Mouse (Mus musculus) frontal cortex, postnatal 25 days (tissue): ENCODE measurements around the gene Nop10.

Source experiments
- DNase-seq, 2 experiments: peaks; one replicate each; pipeline ENCODE4 v3.0.0; 2022; ENCODE audit warnings: low spot score in 2 of 2

Nop10 gene

DNA sequence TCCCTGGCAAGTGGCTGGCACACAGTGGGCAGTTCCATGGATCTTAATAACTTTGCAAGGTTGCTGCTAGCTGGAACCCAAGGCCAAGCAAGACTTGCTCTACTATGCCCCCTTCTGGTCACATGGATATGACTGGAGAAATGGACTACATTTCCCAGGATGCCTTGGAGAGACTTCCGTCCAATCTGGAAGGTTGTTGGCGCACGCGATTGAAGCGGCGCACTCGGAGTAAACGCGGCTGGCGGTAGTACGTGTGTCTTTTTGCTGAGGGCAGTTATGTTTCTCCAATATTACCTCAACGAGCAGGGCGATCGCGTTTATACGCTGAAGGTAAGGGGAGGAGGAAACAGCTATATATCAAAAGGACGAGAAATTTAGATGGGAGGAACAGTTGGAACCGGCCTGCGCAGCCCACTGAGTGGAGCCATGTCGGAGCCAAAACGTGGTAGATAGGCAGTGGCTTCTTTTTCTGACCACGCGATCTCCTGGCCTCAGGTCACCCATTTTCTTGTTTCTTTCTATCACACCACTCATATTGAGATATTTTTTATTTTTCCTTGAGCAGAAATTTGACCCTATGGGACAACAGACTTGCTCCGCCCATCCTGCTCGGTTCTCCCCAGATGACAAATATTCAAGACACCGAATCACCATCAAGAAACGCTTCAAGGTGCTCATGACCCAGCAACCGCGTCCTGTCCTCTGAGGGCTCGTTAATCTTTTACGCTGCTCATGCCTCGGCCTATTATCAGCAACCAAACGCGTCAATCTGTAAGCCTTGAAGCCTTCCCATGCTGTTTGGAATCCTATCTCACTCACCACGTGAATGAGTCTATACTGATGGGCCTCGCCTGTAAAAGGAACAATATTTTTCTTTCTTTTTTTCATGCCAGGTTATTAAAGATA lies at the start of gene Nop10:
Gene Nop10, plus strand, starts transcription at position 179 of the 906 bp plus-strand sequence.
- peak; percentile 73 to 87 for DNase-seq

DNA sequence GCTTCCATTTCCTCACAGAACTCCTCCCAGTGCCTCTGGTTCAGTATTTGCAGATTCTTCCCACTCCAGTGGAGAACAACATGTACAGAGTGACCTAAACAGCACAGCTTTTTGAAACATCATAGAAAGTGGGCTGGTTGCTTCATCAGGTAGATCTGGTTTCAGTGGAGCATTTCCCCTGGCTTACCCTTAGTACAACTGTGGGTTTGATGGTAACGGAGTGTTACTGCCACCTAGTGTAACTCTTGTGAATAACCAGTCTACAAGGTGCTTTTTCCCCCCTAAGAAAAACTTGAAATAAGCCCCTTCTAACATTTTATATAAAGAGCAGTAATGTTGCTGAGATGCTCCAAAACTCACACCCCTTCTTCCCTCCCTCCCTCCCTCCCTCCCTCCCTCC lies 45.7 kb upstream of the Nop10 start:
- DNase-seq: no peak

DNA sequence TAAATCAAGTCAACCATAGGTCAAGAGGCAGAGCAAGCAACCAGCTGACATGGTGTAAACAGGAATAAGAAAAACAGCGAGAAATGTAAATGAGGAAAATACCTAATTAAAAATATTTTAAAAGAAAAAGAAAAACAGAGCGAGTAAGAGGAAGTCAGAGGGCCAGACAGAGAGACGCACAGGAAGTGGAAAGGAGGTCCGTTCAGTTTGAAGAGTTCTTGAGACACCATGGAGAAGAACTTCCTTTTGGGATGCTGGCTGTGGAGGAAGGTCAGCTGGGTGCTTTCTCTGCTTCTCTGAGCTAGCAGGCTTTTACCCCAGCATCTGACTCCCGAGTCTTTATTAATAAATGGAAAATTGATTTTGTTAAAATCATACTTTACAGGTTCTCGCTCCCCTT lies 44.1 kb upstream of the Nop10 start:
- no peak for DNase-seq

DNA sequence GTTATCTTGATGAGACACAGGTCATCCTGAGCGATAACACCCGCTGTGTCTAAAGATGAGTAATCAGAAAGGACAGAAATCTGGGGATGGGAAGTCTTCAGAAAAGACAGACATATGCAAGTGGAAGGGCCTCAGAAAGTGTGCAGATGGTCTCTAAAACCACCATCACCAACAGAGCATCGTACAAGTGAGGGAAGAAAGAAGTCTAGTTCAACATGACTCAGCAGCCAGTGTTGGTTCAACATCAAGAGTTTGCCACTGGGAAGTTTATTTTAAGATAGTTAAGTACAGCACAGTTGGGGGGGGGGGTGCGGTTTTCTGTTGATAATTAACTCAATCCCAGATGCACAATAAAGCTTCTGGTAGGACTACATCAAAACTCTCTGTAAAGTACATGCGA lies 40.8 kb upstream of the Nop10 start:
- no peak for DNase-seq

DNA sequence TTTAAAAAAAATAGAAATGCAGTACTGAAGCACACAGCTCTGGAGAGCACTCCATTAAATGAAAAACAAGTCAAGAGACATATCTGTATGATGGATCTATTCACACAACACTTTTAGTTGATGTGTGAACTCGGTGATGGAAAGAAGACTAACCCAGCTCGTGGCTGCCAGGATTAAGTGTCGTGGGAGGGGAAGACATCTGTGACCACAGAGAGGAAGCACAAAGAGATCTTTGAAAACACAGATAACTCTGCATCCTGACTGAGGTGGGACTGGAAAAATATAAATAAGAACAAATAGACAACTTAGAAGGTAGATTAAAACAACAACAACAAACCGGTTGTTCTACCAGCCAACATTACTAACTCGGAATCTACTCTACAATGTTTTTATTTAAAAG lies 39.1 kb upstream of the Nop10 start:
- no peak for DNase-seq

DNA sequence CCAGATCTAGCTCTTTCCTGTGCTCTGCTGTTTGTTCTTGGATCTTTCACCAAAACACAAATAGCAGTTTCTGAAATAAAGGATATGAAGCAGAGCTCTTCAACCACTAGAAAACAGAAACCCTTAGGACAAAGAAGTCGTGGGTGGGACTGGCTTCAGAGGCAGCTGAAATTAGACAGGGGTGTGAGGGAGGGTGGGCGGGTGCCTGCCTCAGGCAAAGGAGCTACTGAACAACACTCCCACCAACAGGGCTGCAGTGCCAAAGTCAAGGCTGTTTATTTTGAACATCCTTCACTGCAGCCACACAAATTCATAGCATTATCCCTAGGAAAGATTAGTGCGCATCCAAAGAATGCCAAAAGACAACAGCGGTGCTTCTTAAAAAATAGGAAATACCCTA lies 37.4 kb upstream of the Nop10 start:
- DNase-seq: no peak

DNA sequence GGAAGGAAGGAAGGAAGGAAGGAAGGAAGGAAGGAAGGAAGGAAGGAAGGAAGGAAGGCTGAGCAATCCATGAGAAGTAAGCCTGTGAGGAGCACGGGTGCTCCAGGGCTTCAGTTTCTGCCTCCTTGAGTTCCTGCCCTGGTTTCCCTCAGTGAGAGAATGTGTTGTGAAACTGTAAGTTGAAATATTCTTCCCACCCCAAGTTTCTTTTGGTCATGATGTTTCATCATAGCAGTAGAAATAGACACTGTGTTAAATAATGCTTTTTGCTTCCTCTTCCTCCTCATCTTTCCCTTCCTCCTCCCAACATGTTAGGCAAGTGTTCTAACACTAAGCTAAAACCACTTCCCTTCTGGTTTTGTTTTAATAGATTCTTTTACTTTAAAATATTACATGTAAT lies 29.1 kb upstream of the Nop10 start:
- no peak for DNase-seq

DNA sequence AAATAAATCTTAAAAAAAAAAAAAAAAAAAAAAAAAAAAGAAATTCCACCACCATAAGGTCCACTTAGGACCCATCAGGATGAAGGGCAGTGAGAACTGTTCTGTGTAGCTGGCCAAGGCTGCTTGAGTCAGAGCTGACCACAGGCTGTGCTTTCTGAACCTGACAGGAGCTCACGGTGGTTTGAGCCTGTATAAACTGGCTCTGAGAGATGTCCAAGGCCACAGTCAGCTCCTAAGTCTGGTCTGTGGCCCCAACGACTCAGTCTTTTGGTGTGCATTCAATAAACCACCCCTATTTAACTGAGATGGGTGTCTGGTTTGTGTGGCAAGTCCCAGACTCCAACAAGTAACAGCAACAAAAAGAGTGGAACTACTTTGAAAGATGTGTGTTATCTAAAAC lies 25.1 kb upstream of the Nop10 start:
- no peak for DNase-seq

DNA sequence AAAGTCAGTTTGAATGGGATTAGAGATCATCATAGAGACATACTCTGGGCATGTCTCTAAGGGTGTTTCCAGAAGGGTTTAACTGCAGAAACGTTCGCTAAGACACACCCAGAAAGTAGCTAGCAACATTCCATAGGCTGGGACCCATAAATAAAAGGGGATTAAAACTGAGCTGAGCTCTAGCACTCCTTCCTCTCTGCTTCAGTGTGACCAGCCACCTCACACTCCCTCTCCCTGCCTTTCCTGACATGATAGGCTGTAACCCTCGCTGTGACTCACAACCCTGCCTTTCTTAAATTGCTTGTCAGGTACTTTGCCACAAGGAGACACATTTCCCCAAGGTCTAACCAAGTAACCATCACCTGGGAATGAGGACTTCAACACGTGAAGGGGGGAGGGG lies 23.7 kb upstream of the Nop10 start:
- no peak for DNase-seq

DNA sequence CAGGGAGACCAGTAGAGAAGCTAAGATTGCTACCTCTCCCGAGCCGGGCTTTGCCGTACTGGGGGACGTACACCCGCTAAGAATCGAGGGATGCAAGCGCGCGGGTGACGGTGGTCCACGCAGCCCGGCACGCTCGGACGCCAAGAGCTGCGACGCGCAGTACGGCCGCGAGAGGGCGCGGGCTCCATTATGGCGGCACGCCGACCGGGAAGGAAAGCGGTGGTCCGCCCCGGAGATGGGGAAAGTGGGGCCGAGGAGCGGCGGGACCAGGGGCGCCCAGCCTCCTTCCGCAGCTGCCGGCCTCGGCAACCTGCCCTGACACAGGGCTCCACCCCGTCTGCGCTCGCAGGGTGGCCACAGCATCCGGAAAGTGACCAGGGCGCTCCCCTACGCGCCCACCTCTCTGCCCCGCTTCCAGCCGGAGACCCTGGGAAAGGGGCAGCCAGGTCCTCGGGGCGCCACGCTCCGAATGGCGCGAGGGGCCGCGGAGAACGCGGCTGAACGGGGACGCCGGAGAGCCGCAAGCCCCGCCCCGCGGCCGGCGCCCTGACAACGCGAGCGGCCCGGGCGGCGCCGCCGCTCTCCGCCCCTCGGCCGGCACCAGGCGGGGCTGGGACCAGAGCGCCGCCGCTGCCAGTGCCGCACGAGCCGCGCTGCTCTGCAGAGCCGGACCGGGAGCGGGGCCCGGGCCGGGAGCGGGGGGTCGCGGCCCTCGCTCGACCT lies 22.4 kb upstream of the Nop10 start, which contains the start of gene Lpcat4:
Gene Lpcat4, plus strand, starts transcription at position 257 of the 723 bp plus-strand sequence.
- DNase-seq: peak; percentile 85 to 91

DNA sequence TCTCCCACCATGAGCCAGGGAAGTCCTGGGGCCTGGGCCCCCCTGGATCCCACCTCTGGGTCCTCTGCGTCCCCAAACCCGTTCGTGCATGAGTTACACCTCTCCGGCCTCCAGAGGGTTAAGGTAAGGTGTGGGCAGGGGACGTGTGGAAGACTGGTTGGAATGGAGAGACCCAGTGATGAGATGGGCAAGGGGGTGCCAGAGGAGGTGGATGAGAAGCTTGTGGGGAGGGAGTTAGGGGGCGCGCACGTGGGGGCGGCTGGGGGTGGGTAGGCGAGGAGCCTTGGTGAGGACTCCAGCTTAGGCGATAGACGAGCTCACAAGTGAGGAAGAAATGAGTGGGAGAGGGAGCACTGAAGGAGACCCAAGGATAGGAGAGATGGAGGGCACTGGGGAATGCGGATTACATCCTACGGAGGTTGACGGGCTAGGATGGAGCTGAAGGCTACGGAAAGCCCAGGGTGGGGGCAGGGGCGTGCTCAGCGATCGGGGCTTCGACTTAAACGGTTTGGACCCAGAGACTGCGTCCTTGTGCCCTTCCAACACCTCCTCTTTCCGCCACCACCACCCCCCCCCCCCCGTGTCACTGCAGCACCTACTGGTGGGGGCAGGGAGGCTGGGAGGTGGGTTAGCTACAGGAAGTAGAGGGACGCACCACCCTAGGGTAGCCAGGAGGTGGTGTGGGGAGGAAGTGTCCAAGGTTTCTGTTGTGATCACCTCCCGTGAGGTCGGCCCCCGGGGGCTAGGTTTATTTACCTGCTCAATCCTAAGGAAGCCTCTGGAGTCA lies 21.6 kb upstream of the Nop10 start:
- no peak for DNase-seq

DNA sequence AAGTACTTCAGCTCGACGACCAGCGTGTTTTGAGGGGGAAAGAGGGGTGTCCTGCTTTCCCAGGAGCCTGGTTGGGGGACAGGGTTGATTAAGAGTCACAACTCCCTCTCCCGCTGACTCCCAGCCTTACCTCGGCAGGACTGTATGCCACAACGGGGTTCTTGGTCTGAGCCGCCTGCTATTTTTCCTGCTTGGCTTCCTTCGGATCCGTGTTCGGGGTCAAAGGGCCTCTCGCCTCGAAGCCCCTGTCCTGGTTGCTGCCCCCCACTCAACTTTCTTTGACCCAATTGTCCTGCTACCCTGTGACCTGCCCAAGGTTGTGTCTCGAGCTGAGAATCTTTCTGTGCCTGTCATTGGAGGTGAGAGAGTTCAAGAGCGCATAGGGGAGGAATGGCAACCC lies 19.9 kb upstream of the Nop10 start:
- DNase-seq: no peak

DNA sequence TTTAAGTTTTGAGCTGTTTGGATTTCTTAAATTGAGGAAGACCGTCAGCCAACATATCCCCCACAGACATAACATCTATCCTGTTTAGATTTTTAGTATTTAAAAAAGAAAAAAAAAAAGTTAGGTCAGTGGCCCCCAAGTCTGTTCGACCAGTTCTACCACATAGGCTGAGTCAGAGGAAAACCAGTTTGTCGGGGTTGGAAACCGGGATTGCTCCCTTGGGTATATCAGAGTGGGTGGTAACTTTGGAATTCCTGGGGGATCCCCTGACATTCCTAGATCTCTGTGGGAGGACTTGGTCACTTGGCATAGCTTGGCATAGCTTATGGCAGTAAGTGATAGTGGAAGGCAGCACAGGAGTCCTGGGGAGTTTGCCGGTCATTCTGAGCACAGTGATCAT lies 16.4 kb upstream of the Nop10 start:
- DNase-seq: no peak

DNA sequence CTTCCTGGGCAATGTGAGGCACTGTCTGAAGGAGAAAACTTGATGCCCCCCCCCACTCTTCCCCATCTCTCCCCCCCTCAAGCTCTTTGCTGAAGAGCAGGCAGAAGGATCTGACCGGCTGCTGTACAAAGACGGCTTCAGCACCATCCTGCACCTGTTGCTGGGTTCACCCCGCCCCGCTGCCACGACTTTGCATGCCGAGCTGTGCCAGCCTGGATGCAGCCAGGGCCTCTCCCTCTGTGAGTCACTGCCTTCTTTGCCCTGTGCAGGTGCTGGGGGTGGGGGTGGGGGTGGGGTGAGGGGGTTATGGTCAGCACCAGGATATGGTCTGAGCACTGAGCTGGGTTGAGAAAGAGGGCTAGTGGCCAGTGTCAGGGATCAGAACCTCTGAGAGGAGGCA lies 15.5 kb upstream of the Nop10 start:
- no peak for DNase-seq

DNA sequence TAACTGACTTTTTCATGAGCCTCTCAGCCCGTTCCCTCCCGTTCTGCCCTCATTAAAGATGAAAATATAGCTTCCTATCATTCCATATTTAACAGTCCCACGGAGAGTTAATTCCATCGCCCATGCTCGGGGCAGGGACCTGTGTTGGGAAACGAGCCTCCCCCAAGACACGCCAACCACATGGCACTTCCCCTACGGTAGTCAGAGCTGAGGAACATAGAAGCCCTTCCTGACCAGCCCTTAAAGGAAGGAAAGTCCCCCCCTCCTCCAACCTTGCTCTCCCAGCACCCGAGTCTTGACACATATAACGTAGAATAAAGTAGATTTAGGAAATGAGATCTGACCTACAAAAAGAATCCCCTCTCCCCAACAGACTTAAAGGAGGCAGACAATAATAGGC lies 14.4 kb upstream of the Nop10 start:
- no peak for DNase-seq

DNA sequence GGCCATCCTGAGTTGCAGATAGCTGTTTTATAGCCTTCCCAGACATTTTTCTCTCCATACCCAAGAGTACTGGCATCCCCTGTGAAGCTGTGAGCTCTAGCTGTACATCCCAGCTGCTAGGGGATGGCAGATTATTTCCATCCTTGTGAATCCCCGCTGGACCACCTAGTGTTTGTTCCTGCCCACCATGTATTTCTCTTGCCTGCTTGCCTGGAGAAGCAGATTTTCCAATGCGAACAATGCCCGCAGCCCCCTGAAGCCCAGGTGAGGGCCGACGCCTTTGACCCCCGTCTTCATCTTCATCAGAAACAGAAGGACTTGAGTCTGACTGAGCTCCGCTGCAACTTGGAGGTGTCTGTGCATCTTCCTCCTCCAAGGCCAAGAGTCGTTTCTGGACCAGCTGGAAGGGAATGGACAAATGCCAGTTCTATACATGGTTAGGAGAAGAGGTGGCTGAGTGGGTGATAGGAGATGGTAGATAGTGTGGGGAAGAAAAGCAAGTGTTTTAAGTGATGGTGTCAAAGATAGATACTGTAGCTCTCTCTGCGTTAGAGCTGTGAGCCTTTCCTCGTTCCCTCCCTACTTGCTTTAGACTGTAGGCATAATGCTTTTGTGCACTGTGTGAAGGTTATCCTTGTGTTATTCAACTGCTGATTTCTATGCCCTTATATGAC lies 11.8 kb upstream of the Nop10 start:
- DNase-seq: no peak

DNA sequence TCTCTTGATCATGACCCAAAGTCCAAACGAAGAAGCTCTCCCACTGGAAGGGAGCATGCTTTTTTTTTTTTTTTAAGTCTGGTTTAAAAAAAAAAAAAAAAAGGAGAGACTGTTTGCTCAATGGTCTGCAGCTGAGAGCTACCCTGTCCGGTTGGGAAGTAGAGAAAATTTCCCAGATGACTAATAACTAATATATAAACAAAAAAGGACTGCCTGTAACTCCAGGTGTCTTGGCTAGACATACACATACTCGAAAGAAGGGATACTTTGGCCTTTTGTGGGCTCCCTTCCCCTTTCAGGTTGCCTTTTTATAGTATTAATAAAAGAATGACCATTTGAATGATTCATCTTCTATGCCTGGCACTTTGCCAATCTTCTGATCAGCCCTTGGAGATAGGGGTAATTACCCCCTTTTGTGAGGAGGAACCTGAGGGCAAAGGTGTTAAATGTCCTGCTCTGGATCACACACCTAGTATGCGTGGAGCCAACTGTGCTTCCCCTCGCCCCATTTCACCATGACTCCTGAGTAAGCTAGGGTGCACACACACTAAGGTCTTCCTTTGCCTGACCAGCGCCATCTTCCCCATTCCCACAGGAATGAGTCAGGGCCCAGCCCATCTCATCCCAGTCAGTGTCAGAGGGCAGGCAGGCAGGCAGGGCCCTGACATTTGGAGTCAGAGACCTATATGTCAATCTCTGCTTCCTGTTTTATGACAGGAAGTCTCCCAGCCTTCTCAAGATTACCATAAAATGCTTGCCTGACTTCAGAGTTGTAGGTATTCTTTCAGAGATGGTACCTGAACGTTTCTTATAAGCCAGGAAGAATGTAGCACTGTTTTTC lies 6.8 kb upstream of the Nop10 start:
- no peak for DNase-seq

DNA sequence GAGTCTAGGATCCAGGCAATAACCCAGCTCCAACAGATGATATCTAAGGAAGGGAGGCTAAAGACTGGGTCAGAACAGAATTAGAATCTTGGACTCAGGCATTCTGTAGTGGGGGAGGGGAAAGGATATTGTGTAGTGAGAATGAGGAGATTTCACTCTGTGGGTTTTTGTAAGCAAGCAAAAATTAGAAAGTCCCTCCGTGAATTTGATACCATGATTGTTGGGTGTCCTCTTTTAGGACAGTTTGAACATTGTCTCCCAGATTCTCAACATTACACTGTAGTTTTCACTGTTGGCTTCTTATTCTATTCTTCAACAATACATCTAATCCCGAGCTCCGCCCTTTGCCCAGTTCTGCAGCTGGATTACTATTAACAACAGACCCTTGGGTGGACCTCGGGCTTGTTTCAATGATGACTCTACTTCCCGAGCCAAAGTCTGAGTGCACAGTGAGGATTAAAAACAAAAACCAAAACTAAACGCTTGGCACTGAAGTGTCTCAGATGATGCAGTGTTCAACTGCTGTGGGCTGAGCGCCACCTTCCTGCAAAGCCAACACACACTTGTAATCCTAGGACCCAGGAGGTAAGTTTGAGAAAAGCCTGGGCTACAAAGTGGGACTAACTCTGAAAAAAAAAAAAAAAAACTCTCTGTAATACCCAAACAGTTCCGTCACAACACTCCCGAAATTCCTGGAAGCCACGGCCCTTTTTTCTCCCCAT lies 2.3 kb upstream of the Nop10 start, which contains the start of gene Nutm1:
Gene Nutm1, minus strand, starts transcription at position 51 of the 722 bp plus-strand sequence.
- DNase-seq: no peak

DNA sequence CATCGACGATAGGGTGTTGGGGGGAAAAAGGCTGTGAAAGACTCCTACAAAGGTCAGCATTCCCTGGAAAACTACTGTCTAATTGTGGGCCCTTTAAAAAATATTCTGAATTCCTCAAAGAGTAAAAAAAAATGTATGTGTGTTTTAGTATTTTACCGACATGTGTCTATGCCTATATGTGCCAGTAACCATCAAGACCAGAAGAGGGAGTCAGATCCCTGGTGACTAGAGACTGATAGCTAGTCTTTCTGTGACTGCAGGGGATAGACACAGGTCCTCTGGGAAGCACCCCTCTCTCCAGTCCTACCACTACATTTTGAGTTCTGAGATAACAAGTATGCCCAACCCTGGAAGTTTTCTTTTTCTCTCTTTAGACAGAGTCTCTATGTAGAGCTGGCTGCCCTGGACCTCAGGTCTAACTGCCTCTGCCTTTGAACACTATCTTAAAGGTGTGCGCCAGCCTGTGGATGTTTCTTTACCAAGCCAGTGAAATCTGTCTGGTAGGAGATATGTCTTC lies 1.1 kb downstream of the Nop10 start:
- no peak for DNase-seq

DNA sequence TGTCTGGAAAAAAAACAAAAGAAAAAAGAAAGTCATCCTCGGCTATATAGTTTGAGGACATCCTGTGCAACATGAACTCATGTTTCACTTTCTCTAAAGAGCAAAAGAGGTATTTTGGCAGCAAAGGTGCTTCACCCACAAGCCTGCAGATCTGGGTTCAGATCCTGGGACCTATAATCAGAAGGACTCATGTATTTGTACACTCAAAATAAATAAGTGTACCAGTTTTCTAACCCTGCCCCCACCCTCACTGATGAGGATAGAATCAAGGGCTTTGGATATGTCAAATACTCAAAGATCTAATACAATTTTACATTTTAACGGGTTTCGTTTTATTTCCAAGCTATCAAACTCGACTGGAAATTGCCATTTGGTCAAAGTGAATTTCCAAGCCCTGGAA lies 2.6 kb downstream of the Nop10 start:
- no peak for DNase-seq
